Mouse (Mus musculus) urinary bladder, postnatal 25 days (tissue): ENCODE results near the gene Sbf1.
A peak's percentile ranks its signal among the peaks of the same experiment; 100 is the strongest.

Source experiments
- DNase-seq: peaks from one replicate; pipeline ENCODE4 v3.0.0; 2022; ENCODE audit warnings: low spot score

Gene Sbf1

DNA sequence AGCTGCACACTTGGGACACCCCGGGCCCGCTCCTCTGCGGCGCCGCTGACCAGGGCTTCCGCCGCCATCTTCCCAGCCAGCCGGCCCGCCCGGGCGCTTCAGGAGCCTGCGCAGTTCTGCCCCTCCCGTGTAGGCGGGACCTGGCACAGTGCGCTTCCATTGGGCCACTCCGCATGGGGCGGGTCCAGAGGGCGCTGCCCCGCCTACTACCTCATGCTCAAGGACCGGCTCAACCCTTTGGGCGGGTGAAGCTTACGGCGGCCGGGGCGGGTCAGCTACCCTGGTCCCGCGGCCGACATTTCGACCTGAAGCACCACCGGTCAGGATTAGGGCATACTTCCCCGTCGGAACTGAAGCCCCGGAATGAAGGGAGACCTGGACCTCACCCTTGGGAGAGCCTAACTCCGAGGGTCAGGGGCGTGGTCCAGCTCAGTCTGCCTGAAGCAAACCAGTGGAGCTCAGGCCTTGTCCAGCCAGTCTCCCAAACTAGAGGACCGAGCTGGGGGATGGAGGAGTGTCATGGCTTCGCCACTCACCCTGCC lies at the start of gene Sbf1:
Gene Sbf1 (minus strand): TSS at position 122 of the 542 bp plus-strand sequence.
- DNase-seq, result peak; percentile 96

DNA sequence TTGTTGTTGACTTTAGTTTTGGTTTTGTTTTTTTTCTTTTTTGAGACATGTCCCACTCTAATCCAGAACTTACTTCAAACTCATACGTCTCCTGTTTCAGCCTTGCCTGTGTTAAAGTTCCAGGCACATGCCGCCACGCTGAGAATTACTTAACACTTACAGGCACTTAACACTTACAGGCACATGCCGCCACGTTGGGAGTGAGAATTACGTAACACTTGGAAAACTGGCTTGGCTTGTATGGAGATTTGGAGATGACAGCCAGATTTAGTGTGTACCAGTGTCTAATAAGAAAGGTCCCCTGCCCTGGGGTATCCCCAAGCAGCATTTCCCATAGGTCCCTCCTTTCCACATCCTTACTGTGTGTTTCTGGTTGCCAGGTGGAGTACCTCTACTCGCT lies 47.9 kb upstream of the Sbf1 start:
- no peak for DNase-seq

DNA sequence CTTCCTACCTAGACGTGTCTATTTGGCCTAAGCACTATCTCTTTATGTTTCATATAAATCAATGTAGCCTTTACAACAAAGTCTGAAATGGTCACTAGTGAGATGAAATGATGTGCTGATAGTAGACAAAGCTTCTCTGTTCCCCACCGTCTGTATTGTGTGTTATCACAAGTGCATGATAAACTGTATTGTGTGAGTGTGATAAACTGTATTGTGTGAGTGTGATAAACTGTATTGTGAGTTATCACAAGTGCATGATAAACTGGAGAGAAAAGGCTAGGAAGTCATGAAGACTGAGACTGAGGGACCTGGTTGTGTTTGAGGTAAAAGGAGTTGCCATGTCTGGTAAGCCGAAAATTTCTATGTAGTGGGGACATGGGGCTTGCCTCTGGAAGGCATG lies 43.7 kb upstream of the Sbf1 start:
- no peak for DNase-seq

DNA sequence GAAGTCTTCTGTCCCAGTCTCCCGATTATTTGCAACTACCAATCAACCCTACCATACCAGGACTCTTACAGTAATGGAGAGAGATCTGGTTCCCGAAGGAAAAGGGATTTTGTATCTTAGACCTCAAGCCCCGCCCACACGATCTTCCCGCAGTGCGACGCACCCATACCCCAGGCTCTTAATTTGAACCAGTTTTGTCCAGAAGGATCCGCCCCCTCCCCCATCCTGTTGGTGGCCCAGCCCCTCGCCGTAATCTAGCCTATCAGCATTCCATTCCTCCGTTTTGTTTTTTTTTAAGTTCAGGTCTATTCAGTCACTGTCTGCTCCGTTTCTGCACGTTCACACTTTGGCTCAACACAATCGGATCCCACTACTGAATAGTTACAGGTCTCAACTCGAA lies 41.3 kb upstream of the Sbf1 start:
- peak; percentile 71 for DNase-seq

DNA sequence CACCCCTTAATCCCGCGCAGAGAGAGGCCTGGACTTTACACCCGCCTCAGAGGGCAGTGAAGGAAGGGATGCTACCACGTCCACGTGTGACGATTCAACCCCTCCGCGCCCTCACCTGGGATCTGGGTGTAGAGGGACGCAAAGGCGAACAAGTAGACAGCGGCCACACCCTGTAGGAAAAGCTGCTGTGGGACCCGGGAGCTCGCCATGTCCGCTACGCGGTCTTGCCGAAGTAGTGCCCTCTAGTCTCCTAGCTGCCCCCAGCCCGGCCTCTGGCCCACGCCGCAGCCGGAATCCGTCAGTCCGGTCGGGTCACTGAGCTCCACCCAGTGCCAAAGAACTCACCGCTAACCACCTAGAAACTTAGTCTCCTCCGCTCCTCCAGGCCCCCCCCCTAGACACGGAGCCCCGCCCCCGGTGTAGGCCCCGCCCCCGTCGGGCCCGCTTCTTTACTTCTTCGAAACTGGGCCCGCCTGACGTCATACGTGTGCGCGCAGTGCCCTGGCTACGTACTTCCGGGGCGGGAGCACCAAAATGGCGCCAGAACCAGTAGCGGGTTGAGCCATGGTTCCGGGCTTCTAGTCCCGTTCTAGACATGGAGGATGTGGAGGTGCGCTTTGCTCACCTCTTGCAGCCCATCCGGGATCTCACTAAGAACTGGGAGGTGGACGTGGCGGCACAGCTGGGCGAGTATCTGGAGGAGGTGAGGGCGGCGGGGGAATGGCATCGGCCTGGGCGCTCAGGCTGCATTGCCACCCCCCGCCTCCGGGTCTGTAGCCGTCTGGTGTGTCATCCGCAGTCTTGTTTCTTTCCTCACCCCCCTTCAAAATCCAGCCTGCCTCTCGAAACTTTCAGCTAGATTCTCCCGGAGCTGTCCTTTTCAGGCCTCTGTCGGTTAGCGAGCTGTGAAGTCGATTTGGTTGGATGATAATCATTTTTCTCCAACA lies 40.4 kb upstream of the Sbf1 start, which contains the start of the genes Lmf2 and Ncaph2:
Gene Lmf2 (minus strand): TSS at position 419 of the 947 bp plus-strand sequence.
Gene Ncaph2 (plus strand): TSS at position 479 of the 947 bp plus-strand sequence.
- DNase-seq, result peak; percentile 96

DNA sequence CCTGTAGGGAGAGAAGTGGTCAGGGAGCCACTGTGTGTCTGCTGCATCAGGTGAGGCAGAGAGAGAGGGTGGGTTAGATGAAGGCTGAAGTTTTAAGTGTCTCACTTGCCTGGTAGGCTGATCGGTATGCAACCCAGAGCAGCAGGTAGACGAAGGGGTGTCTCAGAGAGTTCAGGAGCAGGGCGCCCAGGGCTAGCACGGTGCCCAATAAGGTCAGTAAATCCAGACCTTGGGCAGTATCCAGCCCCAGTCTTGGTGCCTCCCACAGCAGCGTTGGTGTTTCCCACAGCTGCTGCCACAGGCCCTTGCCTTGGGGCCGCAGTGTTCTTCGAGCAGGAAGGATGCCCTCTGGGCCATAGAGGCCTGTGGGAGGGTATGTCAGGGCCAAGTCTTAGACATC lies 39.3 kb upstream of the Sbf1 start:
- DNase-seq, result no peak

DNA sequence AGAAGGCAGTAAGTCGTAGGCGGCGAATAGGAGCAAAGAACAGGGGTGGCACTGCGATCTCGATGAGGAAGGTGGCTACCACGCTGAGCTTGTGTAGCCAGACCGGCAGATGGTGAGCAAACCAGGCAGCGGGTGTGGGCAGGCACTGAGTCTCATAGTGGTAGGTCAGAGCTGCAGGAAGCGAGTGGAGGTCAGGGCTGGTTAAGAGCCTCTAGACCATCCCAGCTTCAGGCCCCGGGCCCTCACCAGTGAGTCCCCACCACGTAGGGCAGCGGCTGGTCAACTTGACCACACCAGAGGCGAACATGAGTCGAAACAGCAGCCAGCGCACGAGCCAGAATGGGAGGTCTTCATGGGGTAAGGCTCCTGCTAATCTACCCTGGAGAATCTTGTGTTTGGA lies 38.7 kb upstream of the Sbf1 start:
- no peak for DNase-seq

DNA sequence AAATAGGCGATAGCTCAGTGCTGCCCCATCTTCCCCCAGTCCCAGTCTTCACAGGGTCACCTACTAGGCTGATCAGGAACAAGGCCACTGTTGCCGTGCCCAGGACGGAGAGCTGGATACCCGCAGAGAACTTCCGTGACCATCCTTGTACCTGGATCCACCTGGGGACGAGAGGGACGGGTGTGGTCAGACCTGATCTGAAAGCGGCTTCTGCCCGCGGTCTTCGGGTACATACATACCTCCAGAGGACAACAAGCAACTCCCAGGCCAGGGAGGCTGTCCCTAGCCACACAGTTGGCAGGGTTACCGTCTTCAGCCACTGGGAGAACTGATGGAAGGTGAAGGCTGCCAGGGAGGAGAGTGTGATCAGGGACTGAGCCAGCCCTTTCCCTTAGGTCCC lies 37.7 kb upstream of the Sbf1 start:
- DNase-seq, result no peak

DNA sequence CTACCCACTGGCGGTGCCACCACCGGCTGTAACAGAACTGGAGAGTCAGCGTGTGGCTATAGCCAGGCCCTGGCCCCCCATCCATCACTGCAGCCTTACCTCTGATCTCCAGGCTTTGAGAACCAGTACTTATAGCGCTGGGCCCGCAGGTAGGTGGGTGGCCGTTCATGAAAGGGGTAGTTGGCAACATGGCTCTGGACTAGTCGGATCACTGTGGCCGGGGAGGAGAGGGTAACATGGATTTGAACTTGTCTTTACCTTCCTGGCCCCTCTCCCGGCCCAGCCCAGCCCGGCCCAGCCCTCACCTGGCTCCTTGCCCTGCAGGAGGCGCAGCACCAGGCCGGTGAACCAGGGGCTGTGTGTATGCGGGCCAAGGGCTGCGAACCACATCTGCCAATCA lies 36.9 kb upstream of the Sbf1 start:
- no peak for DNase-seq

DNA sequence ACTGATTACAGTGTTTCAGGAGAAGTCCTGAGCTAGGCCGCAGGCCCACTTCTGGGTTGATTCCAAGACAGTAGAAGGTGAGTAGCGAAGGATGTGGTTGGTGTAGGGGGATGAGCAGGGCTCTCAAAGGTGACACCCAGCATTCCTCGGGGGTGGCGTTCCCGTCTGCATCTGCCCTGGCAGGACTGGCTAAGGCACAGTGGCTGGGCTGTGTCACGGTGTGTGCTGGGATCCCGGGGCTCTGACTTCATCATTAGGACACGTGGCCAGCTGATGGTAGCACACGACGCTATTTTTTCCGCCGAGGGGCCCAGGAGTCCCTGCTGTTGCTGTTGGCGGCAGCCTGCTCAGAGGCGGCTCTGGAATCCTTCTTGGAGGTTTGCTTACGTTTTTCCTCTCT lies 36.2 kb upstream of the Sbf1 start:
- DNase-seq, result no peak

DNA sequence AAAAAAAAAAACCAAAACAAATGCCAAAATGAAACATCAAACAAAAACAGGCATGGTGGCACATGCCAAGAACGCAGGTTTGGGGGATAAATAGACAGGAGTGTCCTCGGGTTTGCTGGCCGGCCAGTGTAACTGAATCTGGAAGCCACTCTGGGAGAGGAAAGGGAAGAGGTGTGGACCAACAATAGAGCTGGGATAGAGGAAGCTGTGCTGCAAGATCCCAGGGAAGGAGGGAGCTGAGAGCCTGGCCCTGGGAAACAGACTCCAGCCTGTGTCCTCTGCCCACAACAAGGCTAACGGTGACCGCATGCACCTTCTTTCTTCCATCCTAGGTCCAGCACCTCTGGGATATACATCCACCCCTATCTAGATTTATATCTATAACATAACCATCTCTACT lies 35.3 kb upstream of the Sbf1 start:
- no peak for DNase-seq

DNA sequence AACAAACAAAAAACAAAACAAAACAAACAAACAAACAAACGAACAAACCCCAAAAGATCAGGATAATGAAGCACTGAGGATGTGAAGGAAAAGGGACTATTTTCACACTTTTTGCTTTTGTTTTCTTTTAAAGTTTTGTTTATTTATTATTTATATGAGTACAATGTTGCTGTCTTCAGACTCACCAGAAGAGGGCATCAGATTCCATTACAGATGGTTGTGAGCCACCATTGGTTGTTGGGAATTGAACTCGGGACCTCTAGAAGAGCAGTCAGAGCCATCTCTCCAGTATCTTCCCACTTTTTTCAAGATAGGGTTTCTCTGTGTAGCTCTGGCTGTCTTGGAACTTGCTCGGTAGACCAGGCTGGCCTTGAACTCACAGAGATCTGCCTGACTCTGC lies 28.2 kb upstream of the Sbf1 start:
- no peak for DNase-seq

DNA sequence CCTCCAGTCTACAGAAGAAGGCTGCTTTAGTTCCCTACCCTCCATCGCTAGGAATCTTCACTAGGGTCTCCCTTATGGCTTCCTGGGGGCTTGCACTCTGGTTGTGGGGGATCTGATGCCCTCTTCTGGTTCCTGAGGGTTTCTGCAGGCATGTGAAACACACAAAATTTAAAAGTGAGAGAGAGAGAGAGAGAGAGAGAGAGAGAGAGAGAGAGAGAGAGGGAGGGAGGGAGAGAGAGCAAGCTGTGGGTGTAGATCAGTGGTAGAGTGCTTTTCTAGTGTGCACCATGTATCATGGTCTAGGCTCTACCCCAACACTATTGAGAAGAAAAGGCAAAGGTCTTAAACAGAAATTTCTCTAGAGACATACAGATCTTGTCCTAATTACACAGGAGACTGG lies 26.6 kb upstream of the Sbf1 start:
- DNase-seq, result no peak

DNA sequence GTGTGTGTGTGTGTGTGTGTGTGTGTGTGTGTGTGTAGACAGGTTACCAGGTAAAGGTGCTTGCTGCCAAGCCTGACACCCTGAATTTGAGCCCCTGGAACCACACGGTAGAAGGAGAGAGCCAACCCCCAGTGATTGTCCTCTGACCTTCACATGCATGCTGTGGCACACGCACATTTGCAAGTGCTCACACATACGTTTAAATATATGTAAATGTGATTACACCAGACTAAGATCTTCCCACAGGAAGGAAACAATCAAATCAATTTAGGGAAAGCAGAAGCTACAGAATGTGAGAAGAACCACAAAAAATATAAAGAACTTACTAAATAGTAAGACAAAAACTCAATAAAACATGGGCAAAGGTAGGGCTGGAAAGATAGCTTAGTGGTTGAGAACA lies 25.0 kb upstream of the Sbf1 start:
- DNase-seq, result no peak

DNA sequence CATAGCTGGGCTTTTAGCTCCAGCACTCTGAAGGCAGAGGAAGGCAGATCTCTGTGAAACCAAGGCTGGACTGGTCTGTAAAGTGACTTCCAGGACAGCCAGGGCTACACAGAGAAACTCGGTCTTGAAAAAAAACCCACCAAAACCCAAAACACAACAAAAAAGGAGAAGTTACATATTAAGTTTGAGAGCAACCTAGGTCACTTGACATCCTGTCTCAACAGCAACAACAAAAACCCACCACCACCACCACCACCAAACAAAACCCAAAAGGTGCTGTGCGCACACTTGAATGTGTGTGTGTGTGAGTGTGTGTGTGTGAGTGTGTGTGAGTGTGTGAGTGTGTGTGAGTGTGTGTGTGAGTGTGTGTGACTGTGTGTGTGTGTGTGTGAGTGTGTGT lies 24.6 kb upstream of the Sbf1 start:
- no peak for DNase-seq

DNA sequence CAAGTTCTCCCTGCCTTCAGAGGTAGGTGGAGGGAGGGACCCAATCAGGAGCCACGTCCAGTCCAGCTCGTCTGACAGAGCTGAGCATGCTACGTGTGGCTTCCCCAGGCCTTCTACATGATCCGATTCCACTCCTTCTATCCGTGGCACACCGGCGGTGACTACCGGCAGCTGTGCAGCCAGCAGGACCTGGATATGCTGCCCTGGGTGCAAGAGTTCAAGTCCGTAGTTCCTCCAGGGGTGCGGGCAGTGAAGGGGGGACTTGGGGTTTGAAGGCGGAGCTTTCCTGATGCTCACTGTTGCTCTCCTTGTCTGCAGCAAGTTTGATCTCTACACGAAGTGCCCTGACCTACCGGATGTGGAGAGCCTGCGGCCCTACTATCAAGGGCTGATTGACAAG lies 21.3 kb upstream of the Sbf1 start:
- DNase-seq, result no peak

DNA sequence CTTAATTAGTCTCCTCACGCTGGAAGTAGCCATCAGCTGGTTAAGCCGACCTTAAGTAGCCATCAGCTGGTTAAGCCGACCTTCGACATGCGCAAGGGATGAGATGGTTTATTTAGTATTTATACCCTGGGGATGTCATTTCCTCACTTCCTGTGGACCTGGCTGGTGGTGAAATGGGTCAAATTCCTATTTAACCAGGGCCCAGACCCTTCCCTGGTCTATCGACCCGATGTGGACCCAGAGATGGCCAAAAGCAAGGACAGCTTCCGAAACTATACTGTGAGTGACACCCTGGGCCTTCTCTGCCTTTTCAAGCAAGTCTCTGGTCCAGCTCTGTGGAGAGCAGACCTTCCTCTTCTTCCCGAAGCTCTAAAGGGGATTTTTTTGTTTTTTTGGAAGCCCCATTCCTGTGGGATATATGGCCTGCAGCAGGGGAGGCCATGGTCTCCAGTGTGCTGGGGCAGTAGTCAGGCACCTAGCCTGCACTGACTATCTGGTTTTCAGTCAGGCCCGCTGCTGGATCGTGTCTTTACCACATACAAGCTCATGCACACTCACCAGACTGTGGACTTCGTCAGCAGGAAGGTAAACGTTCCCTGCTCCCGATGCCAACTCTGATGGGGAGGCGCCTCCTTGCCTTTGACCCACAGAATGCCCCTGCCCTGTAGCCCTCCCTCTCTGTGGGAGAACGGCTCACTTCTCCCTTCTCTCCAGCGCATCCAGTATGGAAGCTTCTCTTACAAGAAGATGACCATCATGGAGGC lies 19.8 kb upstream of the Sbf1 start:
- no peak for DNase-seq

DNA sequence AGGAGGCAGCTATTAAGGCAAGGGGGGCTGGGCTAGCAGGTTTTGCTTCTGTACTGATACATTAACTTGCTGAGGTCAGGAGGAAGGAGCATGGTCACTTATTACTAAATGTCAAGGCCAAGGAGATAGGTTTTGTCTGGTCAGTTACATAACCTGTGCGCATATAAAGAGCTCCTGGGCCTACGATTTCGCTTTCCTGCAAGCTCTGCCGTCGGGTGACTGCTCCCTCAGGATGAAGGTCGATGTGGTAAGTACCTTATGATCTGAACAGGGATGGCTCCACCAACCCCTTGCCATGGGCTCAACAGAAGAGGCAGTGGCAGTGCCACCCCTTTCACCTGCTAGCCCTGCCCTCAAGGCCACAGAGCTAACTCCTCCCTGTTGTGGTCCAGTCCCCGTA lies 19.2 kb upstream of the Sbf1 start, which contains the start of gene Miox:
Gene Miox (plus strand): TSS at position 128 of the 400 bp plus-strand sequence.
- DNase-seq, result no peak

DNA sequence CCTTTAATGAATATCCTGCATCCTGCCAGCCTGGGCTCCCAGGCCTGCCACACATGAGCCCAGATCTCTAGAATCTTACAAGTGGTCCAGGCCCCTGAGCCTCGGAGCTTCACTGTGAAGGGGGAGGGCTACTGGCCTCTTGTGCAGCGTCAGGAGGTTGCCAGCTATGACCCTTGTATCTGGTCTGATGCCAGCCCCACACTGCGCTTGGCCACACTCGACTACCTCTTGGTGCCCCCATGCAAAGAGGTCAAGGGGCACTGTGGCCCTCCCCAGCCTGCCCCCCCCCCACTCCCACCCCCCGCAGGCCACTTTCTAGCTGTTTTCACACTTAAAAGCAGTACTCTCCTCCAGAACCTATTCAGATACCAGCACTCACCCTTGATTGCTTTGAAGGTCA lies 11.3 kb upstream of the Sbf1 start:
- DNase-seq, result no peak

DNA sequence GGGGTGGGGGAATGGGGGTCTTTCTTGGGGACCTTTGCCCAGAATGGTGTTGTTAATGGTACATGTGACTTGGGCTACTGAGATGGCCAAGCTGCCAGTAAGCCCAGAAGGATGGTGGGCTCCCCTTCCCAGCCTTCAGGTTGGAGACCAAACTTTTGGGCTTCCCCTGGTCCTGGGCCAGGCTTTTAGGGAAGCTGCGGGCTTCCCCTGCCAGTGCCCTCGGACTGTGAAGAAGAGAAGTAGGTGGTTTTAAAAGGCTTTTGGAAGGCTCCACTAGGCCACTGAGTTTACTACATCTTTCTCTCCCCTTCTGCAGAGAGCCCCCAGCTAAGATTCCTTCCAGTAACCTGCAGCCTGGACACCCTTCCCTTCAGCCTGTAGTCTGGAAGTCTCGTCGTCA lies 8.5 kb upstream of the Sbf1 start:
- DNase-seq, result no peak

DNA sequence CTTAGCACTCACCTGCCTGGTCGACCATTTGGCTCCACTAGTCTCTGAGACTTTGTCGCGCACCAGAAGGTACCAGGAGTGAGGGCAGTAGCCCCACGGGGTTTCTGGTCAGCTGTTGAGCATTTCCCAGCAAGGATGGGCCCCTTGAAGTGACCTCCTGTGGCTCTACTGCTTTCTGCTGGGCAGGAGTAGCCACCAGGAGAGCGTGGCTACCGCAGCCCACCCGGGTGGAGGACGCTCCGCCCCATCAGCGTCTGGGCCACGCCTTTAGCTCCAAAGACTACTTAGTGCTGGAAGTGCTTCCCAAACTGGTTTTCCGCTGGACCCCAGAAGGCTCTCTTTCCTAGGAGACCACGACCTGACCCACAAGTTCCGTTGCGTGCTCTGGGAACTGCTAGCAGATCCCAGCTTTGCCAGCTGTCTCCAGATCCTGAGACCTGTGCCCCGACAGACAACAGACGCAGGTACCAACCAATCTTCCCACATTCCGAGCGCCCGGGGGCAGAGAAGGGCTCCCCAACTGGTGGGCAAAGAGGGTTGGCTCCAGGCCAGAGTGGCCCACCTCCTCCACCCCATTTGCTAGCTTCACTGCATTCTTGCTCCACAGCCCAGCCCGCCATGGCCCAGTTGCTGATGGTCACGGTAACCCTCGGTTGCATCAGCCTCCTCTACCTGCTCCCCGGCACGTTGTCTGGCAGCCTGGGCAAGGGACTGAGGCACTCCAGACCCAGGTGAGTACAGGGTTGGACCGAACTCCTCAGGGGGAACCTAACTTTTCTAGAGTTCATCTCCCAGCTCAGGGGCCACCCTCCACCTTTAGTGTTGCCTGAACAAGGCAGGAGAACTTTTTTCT lies 7.8 kb upstream of the Sbf1 start, which contains the start of gene Adm2:
Gene Adm2 (plus strand): TSS at position 51 of the 853 bp plus-strand sequence.
- no peak for DNase-seq

DNA sequence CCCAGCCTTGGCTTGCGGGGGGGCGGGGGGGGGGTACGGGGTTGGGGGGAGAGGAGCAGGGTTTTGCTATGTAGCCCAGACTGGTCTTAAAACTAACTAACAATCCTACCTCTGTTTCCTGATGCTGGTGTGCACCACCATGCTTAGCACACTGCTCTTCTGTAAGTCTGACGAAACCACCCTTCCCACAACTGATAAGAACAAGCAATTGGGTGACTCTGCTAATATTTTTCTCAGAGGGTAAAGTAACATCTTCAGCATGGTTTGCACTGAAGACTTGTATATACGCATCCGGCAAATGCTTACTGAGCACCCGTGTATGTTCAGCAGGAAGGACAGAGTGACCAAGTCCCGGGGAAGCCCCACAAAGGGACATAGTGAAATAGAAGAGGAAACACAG lies 6.2 kb upstream of the Sbf1 start:
- DNase-seq, result no peak
